Mouse (Mus musculus) adrenal gland, postnatal 0 days (tissue): ENCODE data around the gene Obp1a. TPM values are rescaled to one million over a fixed set of nuclear protein-coding genes. Genes with fewer than 3 reads are reported as not detected.

Source experiments
- polyA plus RNA-seq: library from polyadenylated mRNA; unstranded; fragments of >200 nt; fragmentation: Nextera tagmentation; extraction: Ambion mirVana; gene quantifications from 2 replicates; pipeline ENCODE4 v1.2.1, GENCODE M21; 2015

Gene Obp1a
- polyA plus RNA-seq = not detected in 2 replicates

DNA sequence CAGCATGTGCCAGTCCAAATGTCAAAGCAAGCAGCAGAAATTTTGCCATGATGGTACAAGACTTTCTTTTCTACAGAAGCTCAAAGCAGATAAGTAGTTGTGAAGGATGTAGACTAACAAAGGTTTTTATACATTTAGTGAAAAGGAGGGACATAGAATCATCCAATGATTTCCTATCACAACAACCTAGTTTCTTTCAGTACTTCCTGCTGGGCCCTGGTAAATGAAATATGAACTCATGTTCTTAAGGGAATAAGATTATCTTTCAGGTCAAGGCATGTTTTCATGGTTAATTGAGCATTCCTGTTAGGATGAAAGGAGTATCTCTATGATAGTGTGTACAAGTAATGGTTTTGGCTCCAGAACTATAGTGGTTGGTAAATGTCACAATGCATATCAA, at the start of gene Obp1a:
Gene Obp1a, minus strand, starts transcription at position 101 of the 400 bp plus-strand sequence.

GRCm38 (mm10) chrX:78125167-78125566, 34.0 kb upstream of the Obp1a start, which contains the start of gene Gm5938:
TSS of gene Gm5938 (plus strand) at chrX:78125467.

Other genes starting within 250 kb of the Obp1a start
- not detected in 2 replicates for gene Pbsn, start 237.8 kb downstream of the Obp1a start, polyA plus RNA-seq
- gene Gm14744, start 226.6 kb downstream of the Obp1a start, polyA plus RNA-seq = not detected in 2 replicates
- gene 5430402E10Rik, start 166.3 kb downstream of the Obp1a start, polyA plus RNA-seq = not detected in 2 replicates
- gene Gm5938, start 34.1 kb upstream of the Obp1a start, polyA plus RNA-seq = not detected in 2 replicates
- gene Obp1b, start 95.4 kb upstream of the Obp1a start, polyA plus RNA-seq = not detected in 2 replicates
- gene Gm14743, start 154.5 kb upstream of the Obp1a start, polyA plus RNA-seq = not detected in 2 replicates